10 mouse cellular contexts compared by ENCODE assay signal in genomic region chr10:25426058-25426457, GRCm38 (mm10).
A peak's percentile ranks its signal among the peaks of the same experiment; 100 is the strongest.
DNase-seq lines count a peak whose midpoint lies in the region; ATAC-seq and TF ChIP-seq lines count a peak whose summit lies in the region.
"Had no signal": no experiment of that assay in that cellular context is flagged by ENCODE, and none has a peak within 500 bp of the region (broad histone marks: within the 10 kb centered on the region; RNA-seq: fewer than 3 reads in every experiment).

No protein-coding gene starts in this region.

- H3K9ac ChIP-seq in heart, embryonic 14.5 days (ENCODE audit: low read length): no peak overlapping the region

- H3K4me3 ChIP-seq in testis, adult 2 months (ENCODE audit: control insufficient read depth, low read depth, low read length): no peak overlapping the region
- H3K4me3 ChIP-seq in heart, embryonic 14.5 days (ENCODE audit: control insufficient read depth in 1 of 2, insufficient read depth in 1 of 2, low read depth in 1 of 2, low read length in 2 of 2): no peak overlapping the region
- H3K4me3 ChIP-seq in myocyte: no peak overlapping the region
- H3K4me3 ChIP-seq in left cerebral cortex, adult 2 months: no peak overlapping the region
- H3K4me3 ChIP-seq in cerebellum, adult 2 months (replicated peaks; ENCODE audit: insufficient read depth, low read depth, low read length): no peak overlapping the region

- TF ChIP-seq CTCF in testis, adult 2 months (IDR thresholded peaks at IDR 0.05; ENCODE audit: control insufficient read depth, insufficient read depth, insufficient replicate concordance, low read depth, low read length): no peak
- no peak for TF ChIP-seq CTCF in left cerebral cortex, adult 2 months (IDR thresholded peaks at IDR 0.05)
- no peak for TF ChIP-seq CTCF in cerebellum, adult 2 months (IDR thresholded peaks at IDR 0.05; ENCODE audit: borderline replicate concordance, insufficient read depth, low read depth, low read length)

- H3K27ac ChIP-seq in testis, adult 2 months (ENCODE audit: control insufficient read depth, insufficient read depth, low read depth, low read length): peak overlapping the region; percentile 68
- peak overlapping the region; percentile 5 to 79; a peak in 3 of 4 replicates for H3K27ac ChIP-seq in heart, embryonic 14.5 days (replicated peaks in 1 of 2; ENCODE audit: control insufficient read depth in 1 of 2, insufficient read depth in 1 of 2, low read depth in 2 of 2, low read length in 2 of 2)
- H3K27ac ChIP-seq in left cerebral cortex, adult 2 months: no peak overlapping the region
- H3K27ac ChIP-seq in cerebellum, adult 2 months (ENCODE audit: insufficient read depth, low read length): no peak overlapping the region

- WGBS in heart, embryonic 14.5 days: 12% methylated on average over 1 of the region's 1 CpGs
- WGBS in cerebellum, adult 2 months: 11% methylated on average over 1 of the region's 1 CpGs

- DNase-seq in testis, postnatal 10 days (ENCODE audit: low spot score): no peak
- DNase-seq in kidney, postnatal 10 days: peak; percentile 78
- DNase-seq in adrenal gland, adult 18-20 months (ENCODE audit: low spot score in 2 of 2): no peak
- no peak for DNase-seq in left cerebral cortex, adult 2 months (ENCODE audit: extremely low spot score in 1 of 2, low spot score in 2 of 2)
- DNase-seq in cerebellum, adult 2 months: no peak
- DNase-seq: right cerebral cortex, adult 18-20 months had no signal

- no peak overlapping the region for H3ac ChIP-seq in myocyte (ENCODE audit: control insufficient read depth, insufficient read length)

- TF ChIP-seq POLR2A in testis, adult 2 months (IDR thresholded peaks at IDR 0.05; ENCODE audit: control insufficient read depth, low read depth, low read length): no peak
- TF ChIP-seq POLR2A in myocyte (IDR thresholded peaks at IDR 0.05; ENCODE audit: insufficient read length, low read depth): no peak
- no peak for TF ChIP-seq POLR2A in cerebellum, adult 2 months (IDR thresholded peaks at IDR 0.05; ENCODE audit: borderline replicate concordance, insufficient read depth, low read length)

- ATAC-seq in heart, embryonic 14.5 days (ENCODE audit: insufficient number of reproducible peaks, insufficient read depth, low FRiP score, low read depth): no peak
- ATAC-seq: midbrain, embryonic 16.5 days had no signal

- peaks cover 37% of the 10 kb centered on the region for H3K79me2 ChIP-seq in myocyte (ENCODE audit: control insufficient read depth, insufficient read depth)

- intact Hi-C loops in left cerebral cortex, adult 2 months (cut with DNase I): no loop called here

- H3K27me3 ChIP-seq in testis, adult 2 months (ENCODE audit: control insufficient read depth, insufficient read depth, low read length): no peaks in the 10 kb centered on the region
- H3K27me3 ChIP-seq in heart, embryonic 14.5 days (ENCODE audit: control insufficient read depth, insufficient read depth, low read length): no peaks in the 10 kb centered on the region
- no peaks in the 10 kb centered on the region for H3K27me3 ChIP-seq in myocyte (ENCODE audit: control insufficient read depth, insufficient read depth, insufficient read length)
- H3K27me3 ChIP-seq in cerebellum, adult 2 months (ENCODE audit: control insufficient read depth, insufficient read depth, low read length): no peaks in the 10 kb centered on the region

- H3K9me3 ChIP-seq in heart, embryonic 14.5 days (ENCODE audit: control insufficient read depth, low read length): no peaks in the 10 kb centered on the region

- no peaks in the 10 kb centered on the region for H3K36me3 ChIP-seq in testis, adult 2 months (ENCODE audit: control insufficient read depth, insufficient read depth, low read length)
- H3K36me3 ChIP-seq in heart, embryonic 14.5 days (ENCODE audit: control insufficient read depth, insufficient read depth, low read length): no peaks in the 10 kb centered on the region
- H3K36me3 ChIP-seq in myocyte (ENCODE audit: control insufficient read depth, insufficient read depth): no peaks in the 10 kb centered on the region

- H3K4me2 ChIP-seq in heart, embryonic 14.5 days (ENCODE audit: low read length): no peak overlapping the region
- H3K4me2 ChIP-seq in myocyte (ENCODE audit: low read depth): peak overlapping the region; percentile 59

- H3K4me1 ChIP-seq in testis, adult 2 months (ENCODE audit: control insufficient read depth, insufficient read depth, low read length): peaks cover 4% of the 10 kb centered on the region; the same call in 1 of the 2 replicates
- peaks cover 18 to 47% of the 10 kb centered on the region in 2 experiments for H3K4me1 ChIP-seq in heart, embryonic 14.5 days (ENCODE audit: control insufficient read depth in 2 of 2, insufficient read depth in 2 of 2, low read length in 2 of 2)
- H3K4me1 ChIP-seq in cerebellum, adult 2 months (ENCODE audit: control insufficient read depth, insufficient read depth, low read length): no peaks in the 10 kb centered on the region

TF ChIP-seq in myocyte, 11 proteins besides CTCF, POLR2A, EP300 and RAD21:
- TF ChIP-seq MAX (IDR thresholded peaks at IDR 0.05; ENCODE audit: low read depth) (no peak), USF1 (IDR thresholded peaks at IDR 0.05; ENCODE audit: low read depth) (no peak), CEBPB (IDR thresholded peaks at IDR 0.05; ENCODE audit: insufficient read depth, poor library complexity, severe bottlenecking) (no peak), E2F4 (IDR thresholded peaks at IDR 0.05; ENCODE audit: insufficient read depth) (no peak), REST (IDR thresholded peaks at IDR 0.05; ENCODE audit: insufficient read depth, insufficient read length) (no peak), MYOG (IDR thresholded peaks at IDR 0.05; ENCODE audit: control insufficient read depth in 1 of 3, insufficient read depth in 1 of 3, insufficient read length in 2 of 3, low read depth in 2 of 3) (peak in 1 of 3 experiments; percentile 38), TCF12 (IDR thresholded peaks at IDR 0.05; ENCODE audit: insufficient read depth, poor library complexity, severe bottlenecking) (no peak), TCF3 (IDR thresholded peaks at IDR 0.05; ENCODE audit: insufficient read length, low read depth) (no peak), MYOD1 (IDR thresholded peaks at IDR 0.05; ENCODE audit: control insufficient read depth in 1 of 3, insufficient read length in 2 of 3, low read depth in 2 of 3) (peak in 2 of 3 experiments; percentile 47 to 67), POLR2AphosphoS2 (IDR thresholded peaks at IDR 0.05; ENCODE audit: insufficient read length, low read depth) (no peak), SRF (IDR thresholded peaks at IDR 0.05; ENCODE audit: control insufficient read depth, insufficient read length, low read depth) (no peak)
TF ChIP-seq in myocyte: peak in this region for 2.

Comparison
In these comparisons a context has a peak if more than half of its experiments do, and no peak if none do; other contexts are left out.
1. H3K27ac ChIP-seq: peak in testis, adult 2 months (single experiment) and heart, embryonic 14.5 days (2 of 2); none in left cerebral cortex, adult 2 months (single experiment) and cerebellum, adult 2 months (single experiment).